Mouse (Mus musculus): ENCODE data around the gene Rasd2. TPM values are rescaled to one million over a fixed set of nuclear protein-coding genes. Genes with fewer than 3 reads are reported as not detected.
A peak's percentile ranks its signal among the peaks of the same experiment; 100 is the strongest.

The Rasd2 gene
- total and polyA plus RNA-seq, 3 experiments: 2.9 to 5.6 (median 3.7) TPM

DNA sequence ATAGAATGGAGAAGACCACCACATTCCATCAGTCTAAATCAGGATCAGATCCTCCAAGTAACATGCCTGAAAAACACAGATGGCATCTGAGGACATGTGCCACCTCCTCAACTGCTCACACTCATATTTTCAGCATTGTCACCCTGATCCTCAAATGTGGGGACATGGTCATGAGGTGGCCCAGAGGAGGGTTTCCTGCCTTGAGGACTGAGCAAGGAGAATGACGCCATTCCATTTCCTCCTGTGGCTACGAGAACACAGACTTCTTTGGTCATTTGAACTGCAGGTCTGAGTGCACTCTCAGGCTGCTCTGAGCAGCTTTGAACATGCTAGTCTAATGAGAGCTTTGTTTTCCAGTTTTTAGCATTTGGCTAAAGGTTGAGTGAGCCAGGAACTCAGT is 10.3 kb upstream of the Rasd2 start:
- Histone ChIP-seq H3K9ac (ENCODE audit: low read depth, low read length) (no peak overlapping the region), H3K27ac (no peak overlapping the region), H3K79me2 (replicated peaks; ENCODE audit: control insufficient read depth, insufficient read depth, low read length) (no peaks in the 10 kb centered on the region), H3K4me1 (ENCODE audit: control insufficient read depth, insufficient read depth, low read length) (peaks cover under 1% of the 10 kb centered on the region), H3K27me3 (ENCODE audit: control insufficient read depth, insufficient read depth, low read length) (no peaks in the 10 kb centered on the region), H3K36me3 (ENCODE audit: control insufficient read depth, insufficient read depth, low read length) (no peaks in the 10 kb centered on the region), H3K4me3 (no peak overlapping the region)
- 65% methylated on average over 2 of the region's 2 CpGs for WGBS
- no peak for TF ChIP-seq POLR2A (IDR thresholded peaks at IDR 0.05; ENCODE audit: insufficient read depth, low read depth, low read length)
- no peak for TF ChIP-seq CTCF (IDR thresholded peaks at IDR 0.05)
- intact Hi-C loops (cut with DNase I): no loop called here
- DNase-seq: no peak

GRCm38 (mm10) chr8:75204190-75204868 is 9.4 kb upstream of the Rasd2 start:
- Histone ChIP-seq H3K27me3 (ENCODE audit: control insufficient read depth, insufficient read depth, low read length) (no peaks in the 10 kb centered on the region), H3K27ac (no peak overlapping the region), H3K4me3 (no peak overlapping the region), H3K79me2 (replicated peaks; ENCODE audit: control insufficient read depth, insufficient read depth, low read length) (no peaks in the 10 kb centered on the region), H3K4me1 (ENCODE audit: control insufficient read depth, insufficient read depth, low read length) (no peaks in the 10 kb centered on the region; the same call in 1 of the 2 replicates), H3K36me3 (ENCODE audit: control insufficient read depth, insufficient read depth, low read length) (no peaks in the 10 kb centered on the region), H3K9ac (ENCODE audit: low read depth, low read length) (no peak overlapping the region)
- DNase-seq: no peak
- intact Hi-C loops (cut with DNase I): no loop called here
- WGBS: 86% methylated on average over 13 of the region's 13 CpGs
- TF ChIP-seq EP300 (IDR thresholded peaks at IDR 0.05; ENCODE audit: insufficient read depth, low read depth, low read length): no peak

DNA sequence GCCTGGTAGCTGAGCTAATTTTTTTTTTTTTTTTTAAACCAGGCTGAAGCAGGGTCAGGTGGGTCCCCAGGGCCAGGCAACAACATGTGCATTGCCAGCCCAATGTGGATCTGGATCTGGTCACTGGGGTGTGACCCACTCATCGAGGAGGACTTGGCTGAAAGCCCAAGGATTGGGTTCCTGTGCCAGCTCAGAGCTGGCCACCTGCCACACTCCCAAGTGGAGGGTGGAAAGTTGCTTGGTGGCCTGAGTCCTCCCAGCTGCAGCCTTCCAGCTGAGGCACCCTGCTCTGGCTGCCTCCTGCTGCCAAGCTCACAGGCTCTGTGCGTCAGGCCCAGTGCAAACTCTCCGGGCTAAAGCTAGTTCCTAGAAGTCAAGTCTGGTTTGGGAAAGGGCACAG is 2.3 kb upstream of the Rasd2 start:
- Histone ChIP-seq H3K4me1 (ENCODE audit: control insufficient read depth, insufficient read depth, low read length) (no peaks in the 10 kb centered on the region), H3K4me3 (no peak overlapping the region), H3K36me3 (ENCODE audit: control insufficient read depth, insufficient read depth, low read length) (no peaks in the 10 kb centered on the region), H3K9ac (ENCODE audit: low read depth, low read length) (no peak overlapping the region), H3K79me2 (replicated peaks; ENCODE audit: control insufficient read depth, insufficient read depth, low read length) (no peaks in the 10 kb centered on the region), H3K27ac (no peak overlapping the region), H3K27me3 (ENCODE audit: control insufficient read depth, insufficient read depth, low read length) (peaks cover 4% of the 10 kb centered on the region)
- DNase-seq: peak; percentile 53 to 56
- TF ChIP-seq CTCF (IDR thresholded peaks at IDR 0.05): no peak
- no peak for TF ChIP-seq EP300 (IDR thresholded peaks at IDR 0.05; ENCODE audit: insufficient read depth, low read depth, low read length)
- TF ChIP-seq POLR2A (IDR thresholded peaks at IDR 0.05; ENCODE audit: insufficient read depth, low read depth, low read length): no peak
- WGBS: 28% methylated on average over 3 of the region's 3 CpGs
- intact Hi-C loops (cut with DNase I): no loop called here

DNA sequence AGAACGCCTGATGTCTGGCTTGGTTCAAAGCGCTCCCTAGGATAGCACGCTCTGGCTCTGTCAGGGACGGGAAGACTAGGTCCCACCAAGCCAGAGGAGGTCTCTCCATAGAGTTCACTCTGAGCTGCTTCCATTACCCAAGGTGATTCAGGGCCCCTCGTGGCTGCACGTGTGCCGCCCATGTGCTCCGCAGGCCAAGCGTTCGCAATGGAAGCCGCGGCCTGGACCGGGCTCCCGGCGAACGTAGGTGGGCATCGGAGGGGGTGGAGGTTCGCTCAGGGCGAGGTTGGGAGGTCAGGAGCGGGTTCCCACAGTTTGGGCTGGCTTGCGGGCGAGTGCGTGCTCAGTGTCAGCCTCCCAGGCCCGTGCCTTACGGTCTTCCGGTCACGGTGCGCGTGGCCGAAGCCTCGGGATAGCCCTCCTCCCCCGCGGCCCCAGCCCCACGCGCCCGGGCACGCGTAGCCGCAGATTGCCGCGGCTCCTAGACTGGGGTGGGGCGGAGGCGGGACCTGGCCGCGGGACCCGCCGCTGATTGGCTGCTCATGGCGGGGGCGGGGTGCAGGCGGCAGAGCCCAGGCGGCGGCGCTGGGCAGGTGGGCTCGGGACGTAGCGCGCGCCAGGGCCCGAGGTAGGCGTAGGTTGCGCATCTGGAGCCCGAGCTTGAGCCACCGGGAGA is 975 bp upstream of the Rasd2 start:
- Histone ChIP-seq H3K27me3 (ENCODE audit: control insufficient read depth, insufficient read depth, low read length) (peaks cover 4% of the 10 kb centered on the region), H3K27ac (peak overlapping the region; percentile 41), H3K36me3 (ENCODE audit: control insufficient read depth, insufficient read depth, low read length) (no peaks in the 10 kb centered on the region), H3K79me2 (replicated peaks; ENCODE audit: control insufficient read depth, insufficient read depth, low read length) (no peaks in the 10 kb centered on the region), H3K4me3 (peak overlapping the region; percentile 77), H3K4me1 (ENCODE audit: control insufficient read depth, insufficient read depth, low read length) (no peaks in the 10 kb centered on the region), H3K9ac (ENCODE audit: low read depth, low read length) (peak overlapping the region; percentile 62)
- 4% methylated on average over 63 of the region's 63 CpGs for WGBS
- intact Hi-C loops (cut with DNase I): no loop called here
- no peak for TF ChIP-seq EP300 (IDR thresholded peaks at IDR 0.05; ENCODE audit: insufficient read depth, low read depth, low read length)
- no peak for TF ChIP-seq POLR2A (IDR thresholded peaks at IDR 0.05; ENCODE audit: insufficient read depth, low read depth, low read length)
- TF ChIP-seq CTCF (IDR thresholded peaks at IDR 0.05): no peak
- peak; percentile 89 to 94 for DNase-seq

DNA sequence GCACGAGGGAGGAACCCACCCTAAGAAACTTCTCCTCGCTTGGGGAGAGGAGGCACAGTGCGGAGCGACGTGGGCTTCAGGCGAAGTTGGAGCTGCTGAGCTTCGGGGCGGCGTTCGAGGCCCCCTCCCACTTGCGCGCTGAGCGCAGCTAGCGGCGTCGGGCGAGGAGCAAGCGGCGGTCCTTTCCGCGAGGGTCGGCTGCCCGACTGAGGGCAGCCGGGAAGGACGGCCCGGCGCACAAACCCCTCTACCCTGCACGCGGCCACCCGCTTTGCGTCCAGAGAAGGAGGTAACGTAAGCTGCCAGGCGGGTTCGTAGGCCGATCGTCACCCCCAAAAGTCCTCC is 465 bp upstream of the Rasd2 start:
- intact Hi-C loops (cut with DNase I): no loop called here
- Histone ChIP-seq H3K4me1 (ENCODE audit: control insufficient read depth, insufficient read depth, low read length) (no peaks in the 10 kb centered on the region), H3K9ac (ENCODE audit: low read depth, low read length) (peak overlapping the region; percentile 62), H3K27me3 (ENCODE audit: control insufficient read depth, insufficient read depth, low read length) (peaks cover 4% of the 10 kb centered on the region), H3K4me3 (peak overlapping the region; percentile 77), H3K36me3 (ENCODE audit: control insufficient read depth, insufficient read depth, low read length) (no peaks in the 10 kb centered on the region), H3K79me2 (replicated peaks; ENCODE audit: control insufficient read depth, insufficient read depth, low read length) (no peaks in the 10 kb centered on the region), H3K27ac (no peak overlapping the region; the same call in 1 of the 2 replicates)
- under 1% methylated on average over 36 of the region's 36 CpGs for WGBS
- DNase-seq: no peak
- no peak for TF ChIP-seq POLR2A (IDR thresholded peaks at IDR 0.05; ENCODE audit: insufficient read depth, low read depth, low read length)
- no peak for TF ChIP-seq CTCF (IDR thresholded peaks at IDR 0.05)
- TF ChIP-seq EP300 (IDR thresholded peaks at IDR 0.05; ENCODE audit: insufficient read depth, low read depth, low read length): no peak

GRCm38 (mm10) chr8:75215046-75215445 is 1.3 kb downstream of the Rasd2 start:
- intact Hi-C loops (cut with DNase I): loop anchor here (2.0 kb wide), 1 partner anchor 138 kb away; no protein-coding TSS in a partner anchor
- DNase-seq: peak; percentile 32 to 39
- Histone ChIP-seq H3K79me2 (replicated peaks; ENCODE audit: control insufficient read depth, insufficient read depth, low read length) (no peaks in the 10 kb centered on the region), H3K27ac (no peak overlapping the region), H3K9ac (ENCODE audit: low read depth, low read length) (no peak overlapping the region), H3K27me3 (ENCODE audit: control insufficient read depth, insufficient read depth, low read length) (peaks cover 4% of the 10 kb centered on the region), H3K36me3 (ENCODE audit: control insufficient read depth, insufficient read depth, low read length) (no peaks in the 10 kb centered on the region), H3K4me3 (no peak overlapping the region), H3K4me1 (ENCODE audit: control insufficient read depth, insufficient read depth, low read length) (no peaks in the 10 kb centered on the region)
- 28% methylated on average over 1 of the region's 1 CpGs for WGBS
- TF ChIP-seq CTCF (IDR thresholded peaks at IDR 0.05) (no peak), EP300 (IDR thresholded peaks at IDR 0.05; ENCODE audit: insufficient read depth, low read depth, low read length) (no peak), POLR2A (IDR thresholded peaks at IDR 0.05; ENCODE audit: insufficient read depth, low read depth, low read length) (no peak)
